Mouse (Mus musculus) MN1 (cell line): Measurements from ENCODE around the gene Sergef.
A peak's percentile ranks its signal among the peaks of the same experiment; 100 is the strongest.
"Not testable (repeated sequence)": the region's sequence is repeated elsewhere in the genome, so short reads cannot be mapped to it uniquely, and the experiment has no call there.

Source experiments
- DNase-seq: peaks from one replicate; pipeline ENCODE4 v3.0.0-alpha.2; 2016; ENCODE audit warnings: low spot score

Sergef gene

DNA sequence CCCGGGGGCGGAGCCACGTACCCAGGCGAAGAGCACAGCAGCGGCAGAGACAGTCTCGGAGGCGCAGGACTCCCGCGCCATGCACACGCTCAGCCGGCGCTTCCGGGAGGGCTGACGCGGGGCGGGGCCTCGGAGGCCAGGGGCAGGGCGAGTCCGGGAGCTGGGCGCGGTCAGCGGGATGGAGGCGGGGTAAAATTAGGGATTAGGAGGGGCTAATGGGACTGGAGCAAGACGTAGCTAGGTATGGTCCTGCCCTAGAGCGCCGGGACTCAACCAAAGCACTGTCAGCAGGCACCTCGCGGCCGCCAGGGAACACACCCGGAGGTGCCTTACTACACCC lies at the start of gene Sergef:
Gene Sergef, minus strand, starts transcription at position 116 of the 340 bp plus-strand sequence.
- DNase-seq = peak; percentile 92

DNA sequence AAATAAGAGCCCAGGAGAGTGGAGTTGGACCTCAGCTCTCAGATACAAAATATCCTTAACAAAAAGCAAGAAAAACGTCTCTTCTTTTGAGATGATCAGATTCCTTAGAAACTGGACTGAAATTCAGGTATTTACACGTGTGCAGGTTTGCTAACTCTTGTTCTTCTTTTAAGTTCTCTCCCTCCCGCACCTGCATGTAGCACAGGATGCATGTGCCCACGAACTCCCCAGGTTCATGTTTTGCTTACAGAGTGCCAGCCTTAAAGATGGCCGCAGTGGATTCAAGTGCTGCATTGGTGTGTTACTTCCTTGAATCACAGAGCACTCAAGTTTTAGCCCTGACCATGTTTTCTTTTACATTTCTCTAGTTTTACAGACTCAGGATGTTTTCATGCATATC lies 47.2 kb upstream of the Sergef start:
- DNase-seq = no peak

DNA sequence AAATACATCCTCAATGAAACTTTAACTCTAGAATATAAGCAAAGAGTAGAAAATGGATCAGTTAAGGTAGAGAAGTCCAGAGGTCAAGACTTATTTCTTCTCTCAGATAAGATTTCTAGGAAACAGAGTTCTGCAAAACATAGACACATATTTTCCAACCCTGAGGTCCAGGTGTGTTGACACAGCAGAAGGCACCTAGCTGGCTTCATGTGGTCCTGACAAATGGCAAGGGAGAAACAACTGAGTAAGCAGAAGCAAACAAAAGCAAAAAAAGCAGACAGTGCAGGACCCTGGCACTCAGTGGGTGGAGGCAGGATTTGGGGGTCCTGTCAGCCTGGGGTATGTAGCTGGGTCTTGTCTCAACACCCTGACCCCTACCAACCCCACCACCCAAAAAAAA lies 41.1 kb upstream of the Sergef start:
- DNase-seq = no peak

DNA sequence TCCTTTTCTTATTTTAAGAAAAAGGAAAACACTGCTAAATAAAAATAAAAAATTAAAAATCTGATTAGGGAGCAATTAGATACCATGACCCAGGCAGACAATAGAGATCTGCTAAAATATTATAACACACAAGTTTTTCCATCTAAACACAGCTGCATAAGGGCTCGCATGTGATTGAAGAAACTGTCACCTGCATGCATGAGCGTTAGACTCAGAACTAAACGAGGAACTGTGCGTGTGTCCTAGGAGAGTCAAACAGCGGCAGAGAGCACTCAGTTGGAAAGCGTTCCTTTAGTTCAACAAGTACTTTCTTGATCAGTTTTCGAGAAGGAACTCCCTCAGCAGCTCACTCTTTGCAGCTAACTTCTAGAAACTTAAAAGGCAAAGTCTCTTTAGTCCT lies 39.4 kb upstream of the Sergef start:
- not testable (repeated sequence) for DNase-seq

DNA sequence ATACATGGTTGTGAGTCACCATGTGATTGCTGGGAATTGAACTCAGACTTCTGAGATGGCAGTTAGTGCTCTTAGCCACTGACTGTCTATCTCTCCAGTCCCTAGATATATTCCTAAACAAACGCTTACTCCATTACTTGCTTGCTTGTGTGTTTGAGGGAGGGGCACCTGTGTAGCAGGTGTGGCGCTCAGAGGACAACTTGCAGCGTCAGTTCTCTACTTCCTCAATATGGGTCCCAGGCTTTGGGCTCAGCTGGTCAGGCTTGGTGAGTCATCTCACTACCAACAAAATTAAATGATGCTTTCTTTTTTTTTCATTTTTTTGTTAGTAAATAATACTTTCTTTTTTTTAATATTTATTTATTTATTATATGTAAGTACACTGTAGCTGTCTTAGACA lies 38.8 kb upstream of the Sergef start:
- DNase-seq = no peak

DNA sequence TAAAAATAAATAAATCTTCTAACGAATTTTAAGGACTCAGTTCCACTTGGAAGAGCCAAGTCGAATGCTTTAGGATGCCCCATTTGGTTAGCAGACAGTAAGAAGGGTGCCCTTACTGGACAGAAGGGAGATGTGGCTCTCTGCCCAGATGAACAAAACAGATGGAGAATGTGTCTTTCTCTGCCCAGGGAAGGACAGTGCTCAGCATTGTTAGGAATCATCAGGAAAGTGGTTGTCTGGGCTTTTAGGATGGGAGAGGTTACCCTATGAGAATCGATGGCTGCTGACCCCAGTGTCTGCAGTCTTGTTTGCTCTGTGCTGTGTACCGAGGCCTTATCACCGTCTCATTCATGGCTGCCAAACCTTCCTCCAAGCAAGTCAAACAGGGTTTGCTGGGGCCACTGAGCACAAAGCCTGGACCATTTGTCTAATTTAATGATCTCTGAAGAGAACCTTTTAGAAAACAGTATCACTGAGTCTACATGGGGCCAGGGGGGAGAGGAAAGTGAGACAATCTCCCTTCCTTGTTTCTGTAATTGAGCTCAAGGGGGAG lies 37.3 kb upstream of the Sergef start:
- DNase-seq = peak; percentile 14

DNA sequence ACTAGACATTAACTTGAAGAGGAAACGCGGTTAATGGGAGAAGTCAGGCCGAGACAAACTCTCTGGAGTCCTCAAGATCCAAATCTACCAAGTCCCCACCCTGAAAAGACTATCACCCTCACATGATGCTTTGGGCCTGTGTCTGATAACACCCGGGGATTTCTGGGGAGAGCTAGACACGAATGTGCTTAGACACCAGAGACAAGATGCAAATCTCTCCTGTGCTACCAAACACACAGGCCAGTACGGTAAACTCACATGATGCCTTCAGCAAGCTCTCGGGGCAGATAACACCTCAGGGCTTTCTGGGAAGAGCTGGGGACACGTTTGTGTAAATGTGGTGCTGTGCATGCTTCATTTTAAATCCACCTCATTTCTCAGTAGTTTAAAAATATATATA lies 36.3 kb upstream of the Sergef start:
- DNase-seq = no peak

DNA sequence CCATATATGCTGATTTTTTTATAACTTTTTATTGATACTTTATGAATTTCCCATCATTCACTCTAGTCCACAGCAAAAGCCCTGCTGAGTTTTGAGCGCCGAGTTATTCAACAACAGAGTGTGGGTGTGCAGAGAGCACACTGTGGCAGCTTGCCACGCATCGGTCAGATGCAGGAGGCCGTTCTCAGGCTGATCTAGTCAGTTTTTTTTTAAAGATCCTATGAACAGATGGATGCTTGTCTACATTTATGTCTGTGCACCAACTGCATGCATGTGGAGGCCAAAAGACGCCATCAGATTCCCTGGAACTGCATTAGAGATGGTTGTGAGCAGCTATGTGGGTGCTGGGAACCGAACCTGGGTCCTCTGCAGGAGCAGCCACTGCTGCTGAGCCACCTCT lies 35.5 kb upstream of the Sergef start:
- DNase-seq = no peak

DNA sequence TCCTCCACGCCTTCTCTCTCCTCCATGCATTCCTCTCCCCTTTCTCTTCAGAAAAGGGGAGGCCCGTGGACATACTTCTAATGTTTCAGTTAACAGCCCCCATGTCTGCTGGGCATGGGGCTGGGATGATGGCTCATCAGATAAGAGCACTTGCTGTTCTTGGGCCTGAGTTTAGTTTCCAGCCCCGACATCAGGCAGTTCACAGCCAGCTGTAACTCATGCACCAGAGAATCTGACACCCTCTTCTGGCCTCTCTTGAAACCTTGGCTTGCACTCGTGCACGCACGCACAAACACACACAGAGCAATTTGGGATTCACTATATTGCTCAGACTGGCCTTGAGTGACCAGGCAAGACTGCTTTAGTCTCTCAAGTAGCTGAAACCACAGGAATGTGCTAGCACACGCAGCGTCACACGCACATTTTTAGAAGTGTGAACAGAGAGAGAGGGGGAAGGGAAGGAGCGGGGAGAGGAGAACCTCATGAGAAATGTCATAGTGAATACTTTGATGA lies 32.6 kb upstream of the Sergef start, which contains the start of gene Tph1:
Gene Tph1, minus strand, starts transcription at position 378 of the 513 bp plus-strand sequence.
- DNase-seq = no peak

DNA sequence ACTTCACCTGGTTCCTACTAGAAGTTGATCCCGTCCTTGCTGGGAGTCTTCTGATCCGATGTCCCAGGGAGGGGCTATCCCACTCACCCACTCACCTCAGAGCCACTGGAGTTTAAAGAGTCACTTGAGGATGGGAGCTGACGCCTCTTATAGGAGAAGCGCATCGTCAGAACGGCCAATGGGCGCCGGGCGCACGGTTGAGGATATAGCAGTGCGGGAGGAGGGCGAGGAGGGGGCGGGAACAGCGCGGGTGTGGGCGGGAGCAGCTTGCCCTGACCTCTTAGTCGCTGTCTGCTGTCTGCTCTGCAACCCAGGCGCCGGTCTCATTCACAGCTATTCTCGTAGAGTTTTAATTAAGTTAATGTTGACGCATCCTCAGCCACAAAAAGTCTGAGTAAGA lies 27.6 kb upstream of the Sergef start:
- DNase-seq = peak; percentile 46

DNA sequence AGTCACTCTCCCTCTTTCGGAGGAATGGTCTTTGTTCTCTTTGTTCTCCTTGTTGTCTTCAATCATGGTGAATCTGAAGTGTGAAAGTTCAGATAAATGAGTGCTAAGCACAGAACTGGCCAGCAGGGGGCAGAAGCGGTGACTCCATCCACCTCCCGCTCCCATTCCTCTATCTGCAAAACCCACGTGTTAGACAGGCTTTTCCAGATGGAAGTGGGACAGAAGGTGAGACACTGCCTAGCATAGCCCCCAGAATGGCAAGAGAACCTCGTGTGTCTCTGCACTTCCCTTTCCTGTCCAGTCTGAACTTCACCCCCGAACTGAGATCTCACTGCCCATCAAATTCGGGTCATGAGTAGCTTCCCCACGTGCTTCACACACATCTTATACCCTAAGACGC lies 25.6 kb upstream of the Sergef start:
- peak; percentile 20 for DNase-seq

DNA sequence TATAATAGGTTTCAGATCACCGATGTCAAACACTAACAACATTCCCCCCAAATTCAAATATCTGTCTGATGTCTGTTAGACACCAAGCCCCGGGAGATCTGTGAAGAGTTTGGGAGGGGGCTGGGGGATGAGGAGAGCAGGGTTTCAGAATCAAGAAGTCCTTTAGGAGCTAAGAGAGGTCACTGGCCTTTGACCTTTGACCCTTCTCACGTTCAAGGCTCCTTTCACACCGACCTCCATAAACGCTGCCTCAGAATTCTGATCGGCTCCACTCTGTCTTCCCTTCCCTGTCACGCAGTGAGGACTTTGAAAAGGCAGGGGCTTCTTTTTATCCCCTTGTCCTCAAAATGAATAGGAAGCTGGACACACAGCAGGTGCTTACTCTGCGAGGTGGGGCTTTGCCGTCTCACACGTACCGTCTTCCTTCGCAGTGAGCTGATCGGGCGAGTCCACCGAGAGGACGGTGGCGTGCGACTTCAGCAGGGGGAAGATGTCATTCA lies 22.0 kb upstream of the Sergef start:
- no peak for DNase-seq

DNA sequence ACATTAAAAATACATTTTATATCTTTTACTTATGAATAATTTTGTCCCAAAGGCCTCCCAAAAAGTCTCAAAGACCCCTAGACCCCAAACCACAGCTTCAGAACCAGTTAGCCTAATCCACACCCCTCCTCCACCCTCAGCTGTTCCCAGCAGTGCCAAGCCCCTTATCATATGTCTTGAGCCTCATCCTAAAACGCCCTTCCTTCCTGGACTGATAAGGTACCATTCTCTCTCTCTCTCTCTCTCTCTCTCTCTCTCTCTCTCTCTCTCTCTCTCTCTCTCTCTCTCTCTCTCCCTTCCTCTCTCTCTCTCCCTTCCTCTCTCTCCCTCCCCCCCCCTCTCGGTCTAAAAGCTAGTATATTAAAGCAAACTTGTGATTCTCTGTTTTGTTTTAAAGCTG lies 12.7 kb upstream of the Sergef start:
- no peak for DNase-seq

DNA sequence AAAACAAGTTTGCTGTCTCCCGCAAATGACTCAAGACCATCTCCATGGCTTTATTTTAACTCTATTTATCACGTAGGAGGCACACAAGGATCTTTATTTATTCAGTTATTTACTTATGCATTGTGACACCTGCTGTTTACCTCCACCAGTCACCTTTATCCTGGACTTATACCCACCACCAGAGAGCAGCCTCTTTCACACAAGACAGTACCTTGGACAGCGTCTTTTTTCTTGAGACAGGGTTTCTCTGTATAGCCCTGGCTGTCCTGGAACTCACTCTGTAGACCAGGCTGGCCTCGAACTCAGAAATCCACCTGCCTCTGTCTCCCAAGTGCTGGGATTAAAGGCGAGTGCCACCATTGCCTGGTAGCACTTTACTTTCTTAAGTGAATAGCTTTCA lies 10.6 kb upstream of the Sergef start:
- DNase-seq = not testable (repeated sequence)

DNA sequence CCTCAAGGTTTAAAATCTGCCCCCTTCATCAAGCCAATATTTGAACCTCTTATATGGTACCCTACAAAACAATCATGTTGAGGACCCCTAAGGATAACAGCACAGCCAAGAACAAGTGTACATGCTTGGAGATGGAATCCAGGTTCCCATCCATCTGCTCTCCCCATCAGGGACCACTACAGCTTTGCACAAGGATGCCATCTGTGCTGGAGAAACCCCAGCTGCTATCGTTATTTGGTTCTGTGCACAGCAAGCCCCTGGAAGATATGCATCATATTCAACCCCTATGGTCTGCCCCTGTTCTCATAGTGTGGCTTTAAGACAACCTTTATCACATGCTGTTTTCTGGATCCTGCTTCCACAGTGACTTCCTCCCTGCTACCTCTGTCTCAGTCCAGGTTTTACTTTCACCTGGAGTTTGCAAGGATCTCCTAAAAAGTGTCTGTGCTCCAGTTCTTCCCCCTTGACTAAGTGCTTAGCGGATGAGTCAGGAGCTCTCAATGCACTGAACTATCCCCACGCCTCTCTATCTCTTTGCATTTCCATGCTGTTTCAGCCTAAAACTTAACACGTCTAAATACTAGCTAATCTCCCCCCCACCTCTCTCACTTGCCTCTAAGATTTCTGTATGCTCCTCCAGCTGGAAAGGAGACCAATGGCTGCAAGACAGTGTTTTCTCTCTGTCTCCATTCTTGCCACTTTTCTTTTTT lies 9.0 kb upstream of the Sergef start:
- DNase-seq = no peak

DNA sequence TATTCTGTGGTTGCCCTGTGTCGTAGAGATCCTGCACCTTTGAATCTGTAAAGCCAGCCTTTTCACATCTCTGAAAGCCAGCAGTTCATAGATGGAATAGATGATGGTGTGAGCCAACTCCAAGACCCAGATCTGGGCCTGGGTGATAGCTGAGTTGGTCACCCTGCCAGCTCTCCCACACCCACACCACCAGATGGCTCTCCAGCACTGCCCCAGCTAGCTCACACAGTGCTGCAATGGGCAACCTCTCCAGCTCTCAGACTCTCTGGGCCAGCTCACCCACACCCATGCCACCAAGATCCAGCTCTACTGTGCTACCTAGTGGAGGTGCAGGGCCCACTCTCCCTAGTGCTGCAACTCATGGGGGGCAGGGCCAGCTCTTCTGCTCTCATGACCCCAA lies 3.6 kb upstream of the Sergef start:
- peak; percentile 48 for DNase-seq

DNA sequence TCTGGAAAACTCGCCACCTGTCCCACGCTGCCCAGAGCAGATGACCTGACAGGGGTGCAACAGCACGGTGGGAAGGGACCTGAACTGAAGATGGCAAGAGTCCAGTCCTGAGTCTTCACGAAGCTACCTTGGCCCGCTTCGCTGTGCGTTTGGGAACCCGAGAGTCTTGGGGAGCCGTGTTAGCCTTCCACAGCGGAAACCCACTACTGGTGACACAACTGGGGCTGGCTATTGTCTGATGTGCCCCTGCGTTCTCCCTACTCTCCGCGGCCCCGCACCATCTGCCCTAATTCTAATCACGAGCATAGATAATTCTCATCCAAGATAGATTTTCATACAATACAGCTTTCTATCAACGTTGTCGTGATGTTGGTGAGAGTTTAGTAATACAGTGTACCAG lies 455 bp upstream of the Sergef start:
- no peak for DNase-seq

DNA sequence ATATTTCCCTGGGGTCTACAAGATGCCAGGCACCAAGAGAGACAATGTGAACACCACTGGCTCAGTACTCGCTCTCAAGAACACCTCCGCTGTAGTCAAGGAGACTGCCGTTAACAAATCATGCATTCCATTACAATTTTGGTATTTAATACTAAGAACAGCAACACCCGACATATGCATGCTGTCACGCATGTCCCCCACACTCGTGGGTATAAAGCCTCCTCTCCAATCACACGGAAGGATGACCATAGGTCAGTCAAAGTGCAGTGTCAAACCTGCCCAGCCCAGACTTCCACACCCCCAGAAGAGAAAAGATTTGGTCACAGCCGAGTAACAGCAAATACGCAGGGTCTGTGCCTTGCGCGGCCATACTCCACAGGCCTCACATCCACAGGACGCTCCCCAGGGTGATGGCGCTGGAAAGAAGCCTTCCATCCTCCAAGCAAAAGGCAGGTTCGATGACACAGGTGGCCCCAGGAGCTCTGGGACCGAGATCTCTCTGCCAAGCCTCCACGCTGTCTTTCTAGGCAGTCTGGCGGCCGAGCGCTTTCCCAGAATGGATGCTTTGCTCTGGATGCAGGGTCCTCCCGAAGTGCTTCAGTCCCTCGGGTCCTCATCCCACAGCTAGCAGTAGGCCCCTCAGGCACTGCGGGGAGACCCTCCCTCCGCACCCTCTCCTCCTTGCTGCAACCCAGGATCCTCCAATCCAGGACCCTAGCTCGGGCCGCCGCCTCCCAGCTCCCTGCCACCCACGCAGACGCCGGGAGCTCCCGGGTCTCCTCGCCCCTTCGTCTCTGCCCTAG lies 517 bp downstream of the Sergef start:
- no peak for DNase-seq

DNA sequence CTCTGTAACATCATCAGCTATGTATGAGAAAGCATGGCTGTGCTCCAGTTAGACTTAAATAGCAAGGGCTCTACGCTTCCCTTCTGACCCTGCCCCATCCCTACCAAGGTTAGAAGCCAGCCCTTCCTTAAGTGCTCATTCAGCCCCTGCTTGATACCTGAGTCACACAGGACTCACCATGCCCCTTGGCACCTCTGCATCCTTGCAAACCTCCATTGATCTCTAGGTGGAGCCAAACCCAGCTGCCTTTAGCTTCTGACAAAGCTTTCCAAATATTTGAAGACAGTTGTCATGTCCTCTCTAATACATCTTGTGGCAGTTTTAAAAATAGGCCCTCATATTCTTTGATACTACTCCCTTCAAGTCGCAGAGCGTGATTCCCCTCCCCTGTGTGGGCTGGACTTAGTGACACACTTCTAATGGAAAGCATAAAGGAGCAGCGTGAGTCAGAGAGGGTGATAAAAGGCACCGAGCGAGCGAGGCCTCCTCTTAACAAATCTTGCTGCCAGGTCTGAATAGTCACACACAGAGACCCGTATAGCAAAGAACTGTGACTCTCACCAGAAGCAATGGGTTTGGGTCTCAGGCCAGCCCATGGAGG lies 11.1 kb downstream of the Sergef start:
- no peak for DNase-seq

DNA sequence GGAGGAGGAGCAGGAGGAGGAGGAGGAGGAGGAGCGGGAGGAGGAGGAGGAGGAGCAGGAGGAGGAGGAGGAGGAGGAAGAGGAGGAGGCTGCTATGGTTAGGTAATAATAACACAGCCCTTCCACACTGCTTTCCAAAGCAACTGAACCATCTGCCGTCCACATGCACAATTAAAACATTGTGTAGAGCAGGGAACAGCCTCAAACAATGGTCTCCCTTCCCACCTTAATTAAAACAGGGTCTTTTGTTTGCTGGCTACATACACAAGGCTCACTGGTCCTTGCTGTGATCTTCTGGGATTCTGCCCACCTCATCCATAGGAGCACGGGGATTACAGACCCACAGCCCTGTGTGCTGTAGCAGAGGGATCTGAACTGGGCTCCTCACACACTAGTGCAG lies 15.6 kb downstream of the Sergef start:
- no peak for DNase-seq

DNA sequence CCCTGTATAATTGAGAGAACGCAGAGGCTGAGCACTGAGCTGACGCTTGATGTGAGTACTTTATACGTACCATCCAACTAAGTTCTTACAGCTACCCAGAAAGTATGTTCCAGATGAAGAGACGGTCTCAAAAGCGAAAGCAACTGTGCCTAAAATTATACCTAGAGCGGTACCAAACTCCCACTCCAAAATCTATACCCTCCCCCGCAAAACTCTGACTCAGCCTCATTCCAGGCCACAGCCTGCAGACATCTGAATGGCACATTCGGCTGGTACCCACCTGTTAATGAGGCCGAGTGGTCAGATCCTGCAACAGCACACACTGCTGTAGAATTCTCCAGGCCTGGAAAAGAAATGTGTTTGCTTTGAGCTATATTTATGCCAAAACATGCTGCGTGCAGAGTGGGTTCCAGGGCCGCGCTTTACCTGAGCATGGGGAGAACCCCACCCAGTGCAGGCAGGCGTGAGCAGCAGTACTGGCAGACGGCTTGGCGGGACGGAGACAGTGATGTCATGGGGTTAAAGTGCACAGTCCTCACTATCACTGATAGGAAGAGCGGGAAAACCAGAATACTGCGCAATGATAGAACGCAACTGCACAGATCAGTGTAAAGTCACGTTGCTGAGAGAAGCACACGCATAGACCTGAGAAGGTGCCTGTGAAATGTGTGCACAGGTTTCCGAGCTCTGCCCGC lies 21.0 kb downstream of the Sergef start:
- DNase-seq = no peak

DNA sequence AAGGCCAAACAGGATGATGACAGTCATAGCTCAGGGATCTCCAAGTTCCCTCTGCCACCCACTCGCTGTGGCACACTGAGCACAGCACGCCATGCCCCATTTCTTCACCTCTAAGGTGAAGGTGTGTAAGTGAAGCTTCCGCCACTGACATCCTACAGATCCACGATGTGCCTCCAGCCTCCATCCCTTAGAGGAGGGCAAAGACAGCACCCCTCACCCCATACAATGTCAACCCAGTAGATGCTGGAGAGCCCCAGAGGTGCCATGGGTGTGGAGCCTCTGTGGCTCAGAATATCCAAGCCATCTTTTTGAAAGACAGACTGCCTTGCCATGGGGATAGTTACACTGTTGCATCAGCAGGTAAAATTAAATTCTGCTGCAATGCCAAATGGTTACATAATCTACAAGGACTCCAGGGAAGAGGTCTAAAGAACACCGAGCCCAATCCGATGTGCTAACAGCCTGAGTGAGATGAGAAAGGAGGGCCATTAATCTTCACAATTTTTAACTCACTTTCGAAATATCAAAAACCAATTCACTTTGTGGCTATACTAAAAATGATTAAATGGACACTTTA lies 23.1 kb downstream of the Sergef start:
- DNase-seq = no peak
